Mouse (Mus musculus) hindbrain, embryonic 16.5 days (tissue): ENCODE measurements around the gene Sdhaf4. TPM values are rescaled to one million over a fixed set of nuclear protein-coding genes. Genes with fewer than 3 reads are reported as not detected.
"Not testable (repeated sequence)": the region's sequence is repeated elsewhere in the genome, so short reads cannot be mapped to it uniquely, and the experiment has no call there.

Experiments used
- ATAC-seq: fragments of 200-750 bp; cut with Nextera tagmentation; 2 replicates; pipeline ENCODE4 v1.8.0; 2017; ENCODE audit warnings: moderate TSS enrichment, moderate library complexity
- H3K27ac ChIP-seq: fragments of 300-500 bp; sonication (generic); 2 replicates; pipeline ENCODE4 v1.5.1; 2014; ENCODE audit warnings: low read depth, mild to moderate bottlenecking, control low read depth, low read length, moderate library complexity
- H3K27me3 ChIP-seq: fragments of 300-500 bp; sonication (generic); replicated peaks from 2 replicates; pipeline ENCODE4 v1.6.1; 2014; ENCODE audit warnings: low read length; ENCODE audit not compliant: control insufficient read depth, insufficient read depth
- H3K36me3 ChIP-seq: fragments of 300-500 bp; sonication (generic); 2 replicates; pipeline ENCODE4 v1.6.1; 2014; ENCODE audit warnings: mild to moderate bottlenecking, low read length, moderate library complexity, mixed read lengths; ENCODE audit not compliant: control insufficient read depth, insufficient read depth
- H3K4me1 ChIP-seq: fragments of 300-500 bp; sonication (generic); 2 replicates; pipeline ENCODE4 v1.6.1; 2014; ENCODE audit warnings: low read depth, low read length; ENCODE audit not compliant: control insufficient read depth, insufficient read depth
- H3K4me2 ChIP-seq: fragments of 300-500 bp; sonication (generic); 2 replicates; pipeline ENCODE4 v1.6.1; 2014; ENCODE audit warnings: mild to moderate bottlenecking, low read length, control low read depth, moderate library complexity
- H3K4me3 ChIP-seq: fragments of 300-500 bp; sonication (generic); 2 replicates; pipeline ENCODE4 v1.5.1; 2014; ENCODE audit warnings: mild to moderate bottlenecking, low read length, control low read depth, moderate library complexity
- H3K9ac ChIP-seq: fragments of 300-500 bp; sonication (generic); 2 replicates; pipeline ENCODE4 v1.6.1; 2014; ENCODE audit warnings: low read depth, mild to moderate bottlenecking, control low read depth, low read length, moderate library complexity
- H3K9me3 ChIP-seq: fragments of 300-500 bp; sonication (generic); 2 replicates; pipeline ENCODE4 v1.6.1; 2014; ENCODE audit warnings: mild to moderate bottlenecking, low read length, moderate library complexity; ENCODE audit not compliant: control insufficient read depth
- WGBS: fragments of 180-500 bp; shearing (Covaris S2); extraction: QIAGEN DNeasy Blood & Tissue Kit; methylation state at CpG from one replicate; pipeline ENCODE4 v1.1.7; 2014; 5-methylcytosine and 5-hydroxymethylcytosine counted together
- polyA plus RNA-seq: library from polyadenylated mRNA; unstranded; fragments of >200 nt; fragmentation: Nextera tagmentation; extraction: Ambion mirVana; gene quantifications from 2 replicates; pipeline ENCODE4 v1.2.1, GENCODE M21; 2015

Gene Sdhaf4
- polyA plus RNA-seq, 1 experiment from 2014 or later, result 85.0 TPM

DNA sequence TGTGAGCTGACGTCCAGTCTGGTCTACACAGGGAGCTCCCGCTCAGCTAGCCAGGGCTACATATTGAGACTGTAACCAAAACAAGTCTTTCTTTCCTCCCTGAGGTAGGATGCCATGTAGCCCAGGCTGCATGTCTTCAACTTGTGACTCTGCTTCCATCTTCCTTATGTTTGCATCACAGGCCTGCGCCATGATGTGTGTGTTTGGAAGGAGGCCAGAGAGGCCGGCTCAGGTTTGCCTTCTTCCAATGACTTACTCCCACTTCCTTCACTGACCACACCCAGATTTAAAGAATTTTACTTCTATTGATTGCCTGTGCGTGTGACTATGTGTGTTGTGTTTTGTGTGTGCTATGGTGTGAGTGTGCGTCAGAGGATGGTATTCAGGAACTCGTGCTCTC lies 6.6 kb downstream of the Sdhaf4 start:
- H3K9ac ChIP-seq, result no peak overlapping the region
- no peaks in the 10 kb centered on the region for H3K4me1 ChIP-seq
- H3K9me3 ChIP-seq, result no peaks in the 10 kb centered on the region
- 98% methylated on average over 7 of the region's 7 CpGs for WGBS
- no peak overlapping the region for H3K4me2 ChIP-seq
- no peak for ATAC-seq
- no peak overlapping the region for H3K4me3 ChIP-seq
- no peak overlapping the region for H3K27ac ChIP-seq
- peaks cover 4% of the 10 kb centered on the region; the same call in 1 of the 2 replicates for H3K36me3 ChIP-seq
- H3K27me3 ChIP-seq, result no peaks in the 10 kb centered on the region

DNA sequence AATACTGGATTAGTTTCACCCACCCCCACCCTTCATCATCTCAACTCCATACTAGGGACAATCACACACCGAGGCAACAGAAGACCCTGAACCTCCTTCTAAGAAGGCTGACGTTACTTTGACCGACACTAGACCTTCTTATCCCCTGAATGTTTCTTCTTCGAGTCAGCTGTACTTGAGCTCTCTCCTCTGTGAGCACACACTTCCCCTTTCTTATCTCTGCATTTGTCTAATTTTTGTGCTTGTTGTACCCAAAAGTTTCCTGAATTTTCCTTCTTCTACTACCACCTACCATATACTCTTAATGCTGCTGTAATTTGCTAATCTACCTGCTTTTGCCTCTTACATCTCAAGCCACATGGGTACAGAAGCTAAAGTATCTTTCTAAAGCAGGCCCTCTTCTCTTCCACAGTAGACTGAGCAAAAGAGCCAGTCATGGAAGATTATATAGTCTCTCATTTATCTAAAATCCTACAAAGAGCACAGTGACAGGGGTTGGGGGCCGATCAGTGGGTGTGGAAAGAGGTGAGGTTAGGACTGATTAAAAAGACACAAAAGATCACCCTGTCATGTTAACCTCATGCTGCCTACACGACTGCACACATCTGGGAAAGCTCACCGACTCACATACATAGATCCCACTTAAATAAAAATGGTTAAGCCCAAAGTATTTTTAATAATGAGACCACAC lies 7.2 kb downstream of the Sdhaf4 start:
- WGBS, result 92% methylated on average over 7 of the region's 7 CpGs
- H3K9me3 ChIP-seq, result no peaks in the 10 kb centered on the region
- H3K27ac ChIP-seq, result no peak overlapping the region
- H3K9ac ChIP-seq, result no peak overlapping the region
- H3K4me1 ChIP-seq, result no peaks in the 10 kb centered on the region
- H3K4me2 ChIP-seq, result no peak overlapping the region
- H3K4me3 ChIP-seq, result no peak overlapping the region
- no peak for ATAC-seq
- H3K27me3 ChIP-seq, result no peaks in the 10 kb centered on the region
- peaks cover 4% of the 10 kb centered on the region; the same call in 1 of the 2 replicates for H3K36me3 ChIP-seq

DNA sequence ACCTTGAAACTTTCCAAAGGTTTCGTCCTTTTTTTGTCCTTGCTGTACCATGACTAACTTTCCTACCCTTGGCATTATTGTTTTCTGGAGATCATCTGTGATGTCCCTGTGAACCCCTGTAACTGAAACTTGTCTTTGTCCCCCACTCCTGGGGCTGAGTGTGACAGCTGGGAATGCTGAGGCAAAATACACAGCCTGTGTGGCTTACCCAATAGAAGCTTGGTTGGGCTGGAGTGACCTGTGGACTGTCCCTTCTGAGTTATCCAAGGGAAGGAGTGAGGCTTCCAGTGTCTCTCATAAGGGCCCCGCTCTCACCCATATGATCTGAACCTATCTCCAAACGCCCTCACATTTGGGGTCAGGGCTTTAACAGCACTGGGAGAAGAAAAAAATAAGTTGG lies 8.0 kb downstream of the Sdhaf4 start:
- Histone ChIP-seq H3K4me1 (no peaks in the 10 kb centered on the region), H3K9me3 (no peaks in the 10 kb centered on the region), H3K27me3 (no peaks in the 10 kb centered on the region), H3K27ac (no peak overlapping the region), H3K36me3 (peaks cover 2% of the 10 kb centered on the region; the same call in 1 of the 2 replicates), H3K4me3 (no peak overlapping the region), H3K4me2 (no peak overlapping the region), H3K9ac (no peak overlapping the region)
- ATAC-seq, result no peak
- 93% methylated on average over 3 of the region's 3 CpGs for WGBS

DNA sequence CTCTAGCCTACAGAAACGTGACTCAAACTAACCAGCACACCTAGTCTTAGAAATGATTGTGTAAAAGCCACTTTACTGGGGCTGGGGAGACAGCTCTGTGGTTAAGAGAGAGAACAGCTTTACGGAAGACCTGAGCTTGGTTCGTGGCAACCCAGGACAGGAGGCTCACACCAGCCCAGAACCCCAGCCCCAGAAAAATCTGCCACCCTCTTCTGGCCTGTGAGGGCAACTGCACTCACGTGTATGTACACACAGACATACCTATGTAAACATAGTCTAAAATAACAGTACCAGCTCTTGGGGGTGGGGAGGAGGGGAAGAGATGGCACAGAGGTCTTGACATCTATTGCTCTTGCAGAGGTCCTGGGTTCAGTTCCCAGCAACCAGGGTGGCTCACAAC lies 10.0 kb downstream of the Sdhaf4 start:
- WGBS, result 97% methylated on average over 4 of the region's 4 CpGs
- Histone ChIP-seq H3K4me2 (no peak overlapping the region), H3K27ac (no peak overlapping the region), H3K9ac (no peak overlapping the region), H3K9me3 (no peaks in the 10 kb centered on the region), H3K36me3 (peaks cover 2% of the 10 kb centered on the region; the same call in 1 of the 2 replicates), H3K27me3 (no peaks in the 10 kb centered on the region), H3K4me3 (no peak overlapping the region), H3K4me1 (no peaks in the 10 kb centered on the region)
- no peak for ATAC-seq

DNA sequence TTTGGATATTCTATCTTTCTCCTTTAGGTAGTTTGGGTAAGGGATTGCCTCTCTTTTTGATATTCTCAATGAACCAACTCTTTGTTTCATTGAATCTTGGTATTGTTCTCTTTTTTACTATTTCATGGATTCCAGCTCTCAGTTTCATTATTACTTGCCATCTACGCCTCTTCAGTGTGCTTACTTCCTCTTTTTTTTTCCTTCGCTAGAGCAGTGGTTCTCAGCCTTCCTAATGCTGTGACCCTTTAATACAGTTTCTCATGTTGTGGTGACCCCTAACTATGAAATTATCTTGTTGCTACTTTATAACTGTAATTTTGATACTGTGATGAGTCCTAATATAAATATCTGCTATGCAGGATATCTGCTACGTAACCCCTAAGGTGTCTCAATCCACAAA lies 22.3 kb downstream of the Sdhaf4 start:
- H3K27me3 ChIP-seq, result no peaks in the 10 kb centered on the region
- ATAC-seq, result no peak
- no peaks in the 10 kb centered on the region for H3K9me3 ChIP-seq
- H3K4me1 ChIP-seq, result no peaks in the 10 kb centered on the region
- no peak overlapping the region for H3K4me3 ChIP-seq
- no peak overlapping the region for H3K9ac ChIP-seq
- H3K36me3 ChIP-seq, result no peaks in the 10 kb centered on the region
- H3K27ac ChIP-seq, result no peak overlapping the region
- WGBS, result 91% methylated on average over 3 of the region's 3 CpGs
- H3K4me2 ChIP-seq, result no peak overlapping the region

DNA sequence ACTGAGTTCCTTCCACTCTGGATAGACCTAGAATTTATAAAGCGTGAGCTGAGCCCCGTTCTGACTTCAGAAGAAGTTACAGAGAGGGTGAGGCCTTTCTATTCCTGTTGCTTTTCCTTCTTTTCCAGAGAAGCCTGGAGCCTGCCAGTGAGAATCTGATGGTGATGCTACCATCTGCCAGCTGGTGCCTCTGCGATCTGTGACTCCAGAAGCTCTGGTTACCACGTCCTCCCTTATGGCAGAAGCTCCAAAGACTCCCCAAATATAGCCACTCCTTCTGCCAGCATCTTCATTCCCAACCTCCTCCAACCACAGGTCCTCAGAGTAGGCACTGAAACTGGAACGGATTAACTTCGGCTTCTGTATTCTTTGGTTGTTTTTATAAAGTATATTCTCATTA lies 27.2 kb downstream of the Sdhaf4 start:
- no peak for ATAC-seq
- H3K9ac ChIP-seq, result no peak overlapping the region
- no peaks in the 10 kb centered on the region for H3K27me3 ChIP-seq
- no peaks in the 10 kb centered on the region for H3K36me3 ChIP-seq
- no peak overlapping the region for H3K4me2 ChIP-seq
- H3K4me3 ChIP-seq, result no peak overlapping the region
- WGBS, result 85% methylated on average over 6 of the region's 6 CpGs
- H3K27ac ChIP-seq, result no peak overlapping the region
- H3K9me3 ChIP-seq, result no peaks in the 10 kb centered on the region
- no peaks in the 10 kb centered on the region for H3K4me1 ChIP-seq

DNA sequence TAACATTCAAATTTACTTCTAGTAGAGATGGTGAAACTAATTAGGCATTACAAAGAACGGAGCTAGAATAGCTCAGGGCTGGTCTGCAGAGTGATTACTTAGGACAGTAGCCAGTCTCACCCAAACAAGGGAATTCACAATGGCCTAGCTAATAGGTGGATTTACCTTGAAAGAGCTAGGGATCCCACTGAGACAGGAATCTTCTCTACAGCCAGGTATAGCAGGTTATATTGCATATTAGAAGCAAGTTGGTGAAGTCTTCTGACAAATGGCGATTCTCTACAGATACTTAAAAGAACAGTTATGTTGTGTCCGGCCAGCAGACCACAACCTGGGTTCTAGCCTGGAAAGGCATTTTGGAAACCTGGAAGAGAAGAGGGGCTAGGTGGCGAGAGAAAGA lies 34.3 kb downstream of the Sdhaf4 start:
- H3K9me3 ChIP-seq, result not testable (repeated sequence)

DNA sequence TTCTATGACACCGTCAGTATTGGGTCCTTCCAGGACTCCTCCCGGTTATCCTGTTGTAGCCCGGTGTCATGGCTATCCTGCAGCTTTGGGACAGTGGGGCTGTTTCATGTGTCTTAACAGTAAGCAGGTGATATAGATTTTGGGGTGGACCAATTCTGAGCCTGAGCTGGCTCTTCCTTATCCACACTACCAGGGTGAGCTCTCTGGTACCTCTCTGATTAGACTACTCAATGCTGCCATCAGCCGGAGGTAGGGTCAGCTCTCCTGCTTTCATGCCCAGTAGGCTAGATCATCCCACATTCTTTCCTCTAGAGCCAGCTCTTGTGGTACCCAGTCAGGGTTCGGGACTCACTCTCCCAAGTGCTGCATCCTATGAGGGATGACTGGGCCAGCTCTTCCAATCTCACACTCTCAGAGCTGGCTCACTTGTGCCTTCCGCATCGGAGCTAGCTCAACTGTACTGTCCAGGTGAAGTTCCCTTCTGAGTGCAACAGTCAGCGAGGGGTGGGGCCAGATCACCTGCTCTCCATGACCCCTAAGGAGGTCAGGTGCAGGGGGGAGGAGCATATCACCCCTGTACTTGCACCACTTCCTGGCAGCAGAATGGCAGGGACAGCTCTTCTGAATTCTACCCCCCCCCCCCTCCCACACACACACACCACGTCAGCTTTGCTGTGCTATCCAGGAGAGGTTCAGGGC lies 37.3 kb downstream of the Sdhaf4 start:
- Histone ChIP-seq H3K36me3 (no peaks in the 10 kb centered on the region), H3K27me3 (no peaks in the 10 kb centered on the region), H3K4me2 (no peak overlapping the region), H3K27ac (no peak overlapping the region), H3K9ac (no peak overlapping the region), H3K4me1 (no peaks in the 10 kb centered on the region), H3K4me3 (no peak overlapping the region), H3K9me3 (no peaks in the 10 kb centered on the region)
- WGBS, result 91% methylated on average over 9 of the region's 9 CpGs
- ATAC-seq, result no peak

More for the DNA sequence above, 34.3 kb downstream of the Sdhaf4 start:
- H3K27ac ChIP-seq, H3K36me3 ChIP-seq, ATAC-seq, H3K4me3 ChIP-seq, H3K9ac ChIP-seq, H3K27me3 ChIP-seq, H3K4me1 ChIP-seq, H3K4me2 ChIP-seq: not testable (repeated sequence)
- WGBS, result 85% methylated on average over 4 of the region's 4 CpGs

DNA sequence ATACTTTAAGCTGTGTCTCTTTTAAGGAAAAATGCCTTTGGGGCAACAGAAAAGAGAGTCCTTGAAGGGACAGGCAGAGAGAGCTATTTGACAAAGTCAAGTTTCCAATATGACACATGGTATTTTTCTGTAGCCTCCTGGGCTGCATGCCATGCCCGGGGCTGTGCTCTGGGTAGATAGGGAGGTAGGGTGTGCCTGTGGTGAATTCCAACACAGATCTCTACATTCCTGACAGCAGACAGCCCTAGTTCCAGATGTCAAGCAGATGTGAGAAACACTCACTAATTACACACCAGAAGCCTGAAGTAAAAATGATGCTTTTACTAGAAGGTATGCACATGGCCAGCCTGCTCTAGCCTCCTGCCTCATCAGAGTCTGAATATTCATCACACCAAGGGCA lies 39.2 kb downstream of the Sdhaf4 start:
- Histone ChIP-seq H3K27me3 (no peaks in the 10 kb centered on the region), H3K9me3 (no peaks in the 10 kb centered on the region), H3K9ac (no peak overlapping the region), H3K36me3 (no peaks in the 10 kb centered on the region), H3K4me1 (no peaks in the 10 kb centered on the region), H3K27ac (no peak overlapping the region), H3K4me3 (no peak overlapping the region), H3K4me2 (no peak overlapping the region)
- ATAC-seq, result no peak
- WGBS, result 79% methylated on average over 1 of the region's 1 CpGs
